Mouse (Mus musculus) urinary bladder, postnatal 10 days (tissue): ENCODE data around the gene Slc9b2.

Source experiments
- DNase-seq: peaks from one replicate; pipeline ENCODE4 v3.0.0; 2022; ENCODE audit warnings: low spot score

Slc9b2 gene

GRCm38 (mm10) chr3:135313727-135314126 is 6.2 kb downstream of the Slc9b2 start:
- no peak for DNase-seq

GRCm38 (mm10) chr3:135314811-135315210 is 7.3 kb downstream of the Slc9b2 start:
- no peak for DNase-seq

GRCm38 (mm10) chr3:135315720-135316425 is 8.4 kb downstream of the Slc9b2 start:
- no peak for DNase-seq

GRCm38 (mm10) chr3:135318331-135318730 is 10.8 kb downstream of the Slc9b2 start:
- no peak for DNase-seq

- DNase-seq = no peak
These were observed 16.9 kb downstream of the Slc9b2 start for GRCm38 (mm10) chr3:135324354-135324753.

- no peak for DNase-seq
These were observed 19.7 kb downstream of the Slc9b2 start for GRCm38 (mm10) chr3:135327176-135327575.

- no peak for DNase-seq
These were observed 20.1 kb downstream of the Slc9b2 start for GRCm38 (mm10) chr3:135327601-135328000.

GRCm38 (mm10) chr3:135328560-135328959 is 21.1 kb downstream of the Slc9b2 start:
- DNase-seq = no peak

GRCm38 (mm10) chr3:135332691-135333090 is 25.2 kb downstream of the Slc9b2 start:
- no peak for DNase-seq

GRCm38 (mm10) chr3:135333763-135334162 is 26.3 kb downstream of the Slc9b2 start:
- DNase-seq = no peak

GRCm38 (mm10) chr3:135347739-135348264 is 40.3 kb downstream of the Slc9b2 start, which contains the start of gene Slc9b1:
TSS of gene Slc9b1 (plus strand) at chr3:135348029.
- no peak for DNase-seq

GRCm38 (mm10) chr3:135349022-135349421 is 41.5 kb downstream of the Slc9b2 start:
- DNase-seq = no peak

- DNase-seq = no peak
These were observed 44.4 kb downstream of the Slc9b2 start for GRCm38 (mm10) chr3:135351857-135352256.

GRCm38 (mm10) chr3:135357394-135357793 is 49.9 kb downstream of the Slc9b2 start:
- DNase-seq = no peak

- no peak for DNase-seq
These were observed 68.3 kb downstream of the Slc9b2 start for GRCm38 (mm10) chr3:135375836-135376235.

- DNase-seq = no peak
These were observed 69.9 kb downstream of the Slc9b2 start for GRCm38 (mm10) chr3:135377445-135377844.

GRCm38 (mm10) chr3:135379868-135380267 is 72.4 kb downstream of the Slc9b2 start:
- DNase-seq = no peak

GRCm38 (mm10) chr3:135393186-135393585 is 85.7 kb downstream of the Slc9b2 start:
- no peak for DNase-seq
